Mouse (Mus musculus) MEL (cell line): ENCODE measurements around the gene Spag8. TPM values are rescaled to one million over a fixed set of nuclear protein-coding genes. Genes with fewer than 3 reads are reported as not detected.

Experiments
- DNase-seq: peaks from one replicate; pipeline ENCODE4 v3.0.0; 2011; ENCODE audit warnings: low read depth, low spot score
- H3K27ac ChIP-seq: 2 replicates; pipeline ENCODE4 v1.5.1; 2012; ENCODE audit warnings: low read depth, mild to moderate bottlenecking, control low read depth, low read length, moderate library complexity; ENCODE audit not compliant: control insufficient read depth
- H3K27me3 ChIP-seq, 2 experiments: fragments of 150-350 bp in 1 of 2; sonication (generic) in 1 of 2; 2 replicates each; pipeline ENCODE4 v1.6.1; 2012; ENCODE audit warnings: low read length in 2 of 2, mild to moderate bottlenecking in 2 of 2, improper control_type of control experiment in 1 of 2, moderate library complexity in 1 of 2; ENCODE audit not compliant: insufficient read depth in 2 of 2, control insufficient read depth in 1 of 2
- H3K36me3 ChIP-seq, 2 experiments: 2 replicates each; pipeline ENCODE4 v1.6.1; 2012 to 2014; ENCODE audit warnings: low read length in 2 of 2, improper control_type of control experiment in 1 of 2, inconsistent platforms in 1 of 2, mild to moderate bottlenecking in 1 of 2; ENCODE audit not compliant: insufficient read depth in 2 of 2, control insufficient read depth in 1 of 2
- H3K4me1 ChIP-seq, 2 experiments: fragments of 150-350 bp in 1 of 2; sonication (generic) in 1 of 2; 2 replicates each; pipeline ENCODE4 v1.6.1; 2012; ENCODE audit warnings: low read length in 2 of 2, improper control_type of control experiment in 1 of 2, mild to moderate bottlenecking in 1 of 2; ENCODE audit not compliant: insufficient read depth in 2 of 2, control insufficient read depth in 1 of 2
- H3K4me3 ChIP-seq, 2 experiments: fragments of 150-350 bp in 1 of 2; sonication (generic) in 1 of 2; 2 replicates each; pipeline ENCODE4 v1.5.1; 2012; ENCODE audit warnings: low read depth in 2 of 2, low read length in 2 of 2, mild to moderate bottlenecking in 2 of 2, moderate library complexity in 2 of 2, control low read depth in 1 of 2, improper control_type of control experiment in 1 of 2; ENCODE audit not compliant: control insufficient read depth in 1 of 2, insufficient read depth in 1 of 2
- H3K79me2 ChIP-seq: 2 replicates; pipeline ENCODE4 v1.6.1; 2012; ENCODE audit warnings: mild to moderate bottlenecking, low read length, moderate library complexity; ENCODE audit not compliant: control insufficient read depth, poor library complexity, insufficient read depth
- H3K9ac ChIP-seq: 2 replicates; pipeline ENCODE4 v1.6.1; 2012; ENCODE audit warnings: low read depth, mild to moderate bottlenecking, control low read depth, low read length, moderate library complexity; ENCODE audit not compliant: control insufficient read depth, poor library complexity, severe bottlenecking
- H3K9me3 ChIP-seq: fragments of 150-350 bp; sonication (generic); replicated peaks from 2 replicates; pipeline ENCODE4 v1.6.1; 2012; ENCODE audit warnings: mild to moderate bottlenecking, low read length, improper control_type of control experiment, moderate library complexity; ENCODE audit not compliant: insufficient read depth
- CHD2 ChIP-seq: IDR thresholded peaks from 2 replicates; pipeline ENCODE4 v1.6.1; 2011; ENCODE audit warnings: low read length, improper control_type of control experiment
- CTCF ChIP-seq, 3 experiments: IDR thresholded peaks in 2 of 3; conservative IDR thresholded peaks in 1 of 3; 2 replicates each; pipeline ENCODE4 v1.5.1; 2011 to 2012; ENCODE audit warnings: low read length in 3 of 3, low read depth in 2 of 3, mild to moderate bottlenecking in 2 of 3, improper control_type of control experiment in 1 of 3, inconsistent platforms in 1 of 3, mixed read lengths in 1 of 3, moderate library complexity in 1 of 3; ENCODE audit not compliant: control insufficient read depth in 1 of 3, insufficient read depth in 1 of 3, poor library complexity in 1 of 3, severe bottlenecking in 1 of 3
- ETS1 ChIP-seq: IDR thresholded peaks from 2 replicates; pipeline ENCODE4 v1.6.1; 2012; ENCODE audit warnings: low read depth, mild to moderate bottlenecking, inconsistent platforms, low read length, improper control_type of control experiment, moderate library complexity
- HCFC1 ChIP-seq: IDR thresholded peaks from 2 replicates; pipeline ENCODE4 v1.6.1; 2012; ENCODE audit warnings: low read depth, mild to moderate bottlenecking, inconsistent platforms, low read length, improper control_type of control experiment, moderate library complexity
- MAX ChIP-seq: IDR thresholded peaks from 2 replicates; pipeline ENCODE4 v1.6.1; 2011; ENCODE audit warnings: low read length, improper control_type of control experiment
- MEF2A ChIP-seq: IDR thresholded peaks from 2 replicates; pipeline ENCODE4 v1.6.1; 2014; ENCODE audit warnings: low read depth, mild to moderate bottlenecking, inconsistent platforms, low read length, improper control_type of control experiment; ENCODE audit not compliant: poor library complexity, insufficient replicate concordance, severe bottlenecking; ENCODE audit errors: extremely low read depth
- NRF1 ChIP-seq: IDR thresholded peaks from 2 replicates; pipeline ENCODE4 v1.6.1; 2014; ENCODE audit warnings: low read depth, mild to moderate bottlenecking, inconsistent platforms, low read length, improper control_type of control experiment, moderate library complexity; ENCODE audit not compliant: poor library complexity, insufficient read depth, severe bottlenecking
- POLR2AphosphoS2 ChIP-seq: IDR thresholded peaks from 2 replicates; pipeline ENCODE4 v1.6.1; 2011; ENCODE audit warnings: low read length, improper control_type of control experiment
- RAD21 ChIP-seq: IDR thresholded peaks from 2 replicates; pipeline ENCODE4 v1.6.1; 2011; ENCODE audit warnings: mild to moderate bottlenecking, low read depth, low read length, improper control_type of control experiment
- RCOR1 ChIP-seq: IDR thresholded peaks from 2 replicates; pipeline ENCODE4 v1.6.1; 2012; ENCODE audit warnings: low read depth, mild to moderate bottlenecking, inconsistent platforms, low read length, improper control_type of control experiment
- TBP ChIP-seq: IDR thresholded peaks from 2 replicates; pipeline ENCODE4 v1.8.0; 2011; ENCODE audit warnings: low read depth, low read length, improper control_type of control experiment
- TCF12 ChIP-seq: IDR thresholded peaks from 2 replicates; pipeline ENCODE4 v1.6.1; 2014; ENCODE audit warnings: low read depth, mild to moderate bottlenecking, inconsistent platforms, low read length, improper control_type of control experiment, moderate library complexity
- USF1 ChIP-seq: IDR thresholded peaks from 2 replicates; pipeline ENCODE4 v1.6.1; 2014; ENCODE audit warnings: low read depth, mild to moderate bottlenecking, inconsistent platforms, low read length, improper control_type of control experiment, moderate library complexity
- USF2 ChIP-seq, 2 experiments: IDR thresholded peaks; 2 replicates each; pipeline ENCODE4 v1.6.1; 2011 to 2012; ENCODE audit warnings: improper control_type of control experiment in 2 of 2, low read length in 2 of 2, borderline replicate concordance in 1 of 2, inconsistent platforms in 1 of 2, low read depth in 1 of 2, mild to moderate bottlenecking in 1 of 2; ENCODE audit not compliant: insufficient read depth in 1 of 2
- polyA plus RNA-seq, 2 experiments: library from polyadenylated mRNA; stranded (reverse) in 1 of 2; unstranded in 1 of 2; fragments of >175 nt in 1 of 2; fragments of >200 nt in 1 of 2; gene quantifications; 2 replicates each; pipeline versions ENCODE4 v1.2.1 to v1.2.4; 2012; ENCODE audit warnings: low replicate concordance in 2 of 2, low read depth in 1 of 2; ENCODE audit not compliant: insufficient read length in 2 of 2, insufficient read depth in 1 of 2, missing spikeins in 1 of 2
- total RNA-seq: library from RNA; depleted of rRNA; stranded (reverse); fragments of 300-350 nt; gene quantifications from 2 replicates; pipeline ENCODE4 v1.2.3, GENCODE M21; 2012

Gene Spag8
- total and polyA plus RNA-seq, 3 experiments = 0.15 to 0.57 TPM; not detected in 1

- Histone ChIP-seq H3K36me3 (no peaks in the 10 kb centered on the region), H3K27me3 (no peaks in the 10 kb centered on the region; a peak in 2 of 4 replicates), H3K9ac (no peak overlapping the region), H3K9me3 (no peaks in the 10 kb centered on the region), H3K79me2 (no peaks in the 10 kb centered on the region), H3K27ac (no peak overlapping the region), H3K4me1 (no peaks in the 10 kb centered on the region), H3K4me3 (no peak overlapping the region)
- DNase-seq = no peak
- TF ChIP-seq POLR2AphosphoS2 (no peak), ETS1 (no peak)
These were observed 12.9 kb downstream of the Spag8 start for GRCm38 (mm10) chr4:43640491-43640890.

- Histone ChIP-seq H3K79me2 (no peaks in the 10 kb centered on the region), H3K27me3 (no peaks in the 10 kb centered on the region; a peak in 2 of 4 replicates), H3K9me3 (no peaks in the 10 kb centered on the region), H3K9ac (no peak overlapping the region), H3K36me3 (no peaks in the 10 kb centered on the region), H3K27ac (no peak overlapping the region), H3K4me3 (no peak overlapping the region), H3K4me1 (no peaks in the 10 kb centered on the region)
- DNase-seq = no peak
- TF ChIP-seq CHD2 = no peak
- no peak for TF ChIP-seq RCOR1
- no peak for TF ChIP-seq MEF2A
- TF ChIP-seq TBP = no peak
- TF ChIP-seq HCFC1 = no peak
- TF ChIP-seq NRF1 = no peak
- no peak for TF ChIP-seq CTCF (IDR thresholded peaks at IDR 0.05 in 2 of 3, conservative IDR thresholded peaks at IDR 0.05 in 1 of 3; ENCODE audit: control insufficient read depth in 1 of 3, insufficient read depth in 1 of 3, low read depth in 2 of 3, low read length in 3 of 3, poor library complexity in 1 of 3, severe bottlenecking in 1 of 3)
These were observed 13.3 kb downstream of the Spag8 start for GRCm38 (mm10) chr4:43640076-43640475.

- Histone ChIP-seq H3K36me3 (no peaks in the 10 kb centered on the region), H3K79me2 (no peaks in the 10 kb centered on the region), H3K4me3 (no peak overlapping the region), H3K27ac (no peak overlapping the region), H3K4me1 (no peaks in the 10 kb centered on the region), H3K9ac (no peak overlapping the region), H3K27me3 (peaks cover 2 to 3% of the 10 kb centered on the region in 2 experiments; a peak in 3 of 4 replicates), H3K9me3 (no peaks in the 10 kb centered on the region)
- no peak for TF ChIP-seq CHD2
- TF ChIP-seq ETS1 = no peak
- TF ChIP-seq USF2 (IDR thresholded peaks at IDR 0.05; ENCODE audit: borderline replicate concordance in 1 of 2, insufficient read depth in 1 of 2, low read depth in 1 of 2, low read length in 2 of 2) = no peak
- TF ChIP-seq USF1 = no peak
- no peak for TF ChIP-seq RAD21
- TF ChIP-seq MAX = no peak
- no peak for TF ChIP-seq TCF12
- no peak for DNase-seq
These were observed 16.6 kb downstream of the Spag8 start for GRCm38 (mm10) chr4:43636751-43637150.
